Mouse (Mus musculus) Patski (cell line): ENCODE measurements at regions not wholly inside any gene's neighbourhood (a gene's known extent, or its start where the extent isn't known, plus 50 kb on each side); places are given as distances from the start of the nearest gene placed in this dataset.

Experiments
- ATAC-seq: fragments of 100-300 bp; one replicate; pipeline ENCODE4 v1.8.0; 2021
- CTCF ChIA-PET: fragments of 350-600 bp; sonication (Branson Sonifier 250); formaldehyde crosslinking; loops from one replicate; lab custom pipeline; 2022; ENCODE audit warnings: inconsistent platforms; lab: Charles Lee
- POLR2A ChIA-PET: fragments of 350-600 bp; sonication (Branson Sonifier 250); formaldehyde crosslinking; loops from one replicate; lab custom pipeline; 2022; ENCODE audit warnings: antibody characterized with exemption, inconsistent platforms; lab: Charles Lee
- DNase-seq: peaks from one replicate; pipeline ENCODE4 v3.0.0-alpha.2; 2011; ENCODE audit warnings: low read depth, low spot score
- H3K27me3 ChIP-seq: fragments of 371-371 bp; one replicate; pipeline ENCODE4 v1.5.1; 2021
- CTCF ChIP-seq: fragments of 100-300 bp; IDR thresholded peaks from one replicate; pipeline ENCODE4 v1.5.1; 2021
- in situ Hi-C: fragments of 300-500 bp; cut with MboI; formaldehyde crosslinking; loops from 3 replicates; pipeline ENCODE4 v1.11.1; 2018; ENCODE audit warnings: low pct_unique_long_range_greater_than_20kb, mixed read lengths

DNA sequence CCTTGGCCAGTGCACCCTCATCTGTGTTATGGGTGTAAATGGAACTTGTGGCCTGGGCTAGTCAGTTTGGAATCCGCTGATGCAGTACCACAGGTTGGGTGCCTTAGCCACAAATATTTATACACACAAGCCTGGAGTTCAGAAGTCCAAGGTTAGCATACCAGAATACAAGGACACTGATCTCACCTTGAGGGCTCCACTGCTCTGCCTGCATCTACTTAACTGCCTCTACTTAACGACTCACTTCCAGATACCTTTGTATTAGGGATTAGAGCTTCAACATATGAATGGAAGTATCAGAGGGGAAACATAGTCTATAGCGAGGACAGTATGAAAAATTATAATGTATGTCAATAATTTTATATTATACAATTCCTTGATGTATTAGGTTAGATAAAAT, 57.5 kb downstream of the Tmem174 start:
- H3K27me3 ChIP-seq: no peaks in the 10 kb centered on the region
- no peak for ATAC-seq
- ChIA-PET POLR2A (no interaction called here), CTCF (no interaction called here)
- TF ChIP-seq CTCF: no peak
- in situ Hi-C loops: no loop called here
- DNase-seq: no peak

GRCm38 (mm10) chr13:98578426-98579066, 58.7 kb downstream of the Tmem174 start:
- ATAC-seq (no peak), DNase-seq (no peak)
- no peak for TF ChIP-seq CTCF
- in situ Hi-C loops: no loop called here
- ChIA-PET CTCF (no interaction called here), POLR2A (no interaction called here)
- H3K27me3 ChIP-seq: no peaks in the 10 kb centered on the region

GRCm38 (mm10) chr13:98576061-98576460, 61.1 kb downstream of the Tmem174 start:
- DNase-seq (no peak), ATAC-seq (no peak)
- in situ Hi-C loops: no loop called here
- H3K27me3 ChIP-seq: no peaks in the 10 kb centered on the region
- POLR2A ChIA-PET: no interaction called here
- CTCF ChIA-PET: interaction anchor here (1.1 to 1.6 kb wide), 3 partner anchors 9 to 17 kb away, joined by 3 to 4 read pairs (median 3); no protein-coding TSS in a partner anchor
- TF ChIP-seq CTCF: no peak

DNA sequence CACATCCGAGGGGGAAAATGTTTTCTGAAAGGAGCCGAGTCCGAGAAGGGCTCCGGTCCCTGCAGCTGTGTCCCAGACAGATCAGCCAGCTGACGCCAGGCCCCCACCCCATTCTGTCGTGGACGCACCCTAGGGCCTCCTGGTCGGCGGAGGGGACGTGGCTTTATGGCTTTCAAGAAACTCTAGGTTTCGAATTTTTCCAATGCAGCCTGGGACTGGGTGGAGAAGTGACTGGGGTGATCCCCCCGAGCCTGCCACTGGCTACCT, 63.2 kb downstream of the Tmem174 start:
- no peak for DNase-seq
- ChIA-PET POLR2A (no interaction called here), CTCF (no interaction called here)
- in situ Hi-C loops: no loop called here
- no peak for ATAC-seq
- no peaks in the 10 kb centered on the region for H3K27me3 ChIP-seq
- no peak for TF ChIP-seq CTCF

DNA sequence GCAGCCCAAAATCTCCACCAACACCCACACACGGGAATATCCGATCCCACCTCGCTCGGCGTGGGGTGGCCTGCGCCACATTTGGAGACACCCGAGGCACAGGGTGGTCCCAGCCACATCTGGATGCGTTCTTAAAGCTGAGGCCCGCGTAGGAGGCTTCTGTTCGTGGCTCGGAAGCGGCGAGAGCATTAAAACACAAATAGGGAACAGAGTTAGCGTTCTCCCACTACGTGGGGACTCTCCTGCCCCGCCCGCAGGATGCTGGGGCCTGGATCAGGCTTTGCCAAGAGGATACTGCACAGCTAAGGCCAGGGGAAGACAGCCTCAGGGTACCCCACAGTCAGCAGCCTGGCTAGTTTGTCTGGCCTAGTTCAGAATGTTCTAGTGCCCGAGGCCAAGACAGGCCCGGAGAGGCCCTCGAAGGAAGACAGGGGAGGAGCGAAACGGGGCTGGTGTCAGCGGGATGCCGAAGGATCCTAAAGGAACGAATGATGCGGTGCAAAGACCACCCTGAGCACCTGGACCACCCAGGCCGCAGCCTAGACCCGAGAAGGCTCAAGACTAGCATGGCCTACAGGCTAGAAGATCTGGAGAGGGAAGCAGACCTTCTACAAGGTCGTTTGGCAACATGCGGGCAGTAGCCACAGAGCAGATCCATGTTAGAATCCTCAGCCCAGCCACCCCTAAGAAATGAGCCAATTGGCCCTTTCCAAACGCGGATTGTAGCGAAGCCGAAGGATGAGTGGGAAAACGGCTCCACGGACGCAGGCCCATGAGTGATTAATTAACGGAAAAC, 63.8 kb downstream of the Tmem174 start:
- CTCF ChIA-PET: no interaction called here
- DNase-seq (no peak), ATAC-seq (no peak)
- POLR2A ChIA-PET: no interaction called here
- in situ Hi-C loops: no loop called here
- no peak for TF ChIP-seq CTCF
- no peaks in the 10 kb centered on the region for H3K27me3 ChIP-seq

DNA sequence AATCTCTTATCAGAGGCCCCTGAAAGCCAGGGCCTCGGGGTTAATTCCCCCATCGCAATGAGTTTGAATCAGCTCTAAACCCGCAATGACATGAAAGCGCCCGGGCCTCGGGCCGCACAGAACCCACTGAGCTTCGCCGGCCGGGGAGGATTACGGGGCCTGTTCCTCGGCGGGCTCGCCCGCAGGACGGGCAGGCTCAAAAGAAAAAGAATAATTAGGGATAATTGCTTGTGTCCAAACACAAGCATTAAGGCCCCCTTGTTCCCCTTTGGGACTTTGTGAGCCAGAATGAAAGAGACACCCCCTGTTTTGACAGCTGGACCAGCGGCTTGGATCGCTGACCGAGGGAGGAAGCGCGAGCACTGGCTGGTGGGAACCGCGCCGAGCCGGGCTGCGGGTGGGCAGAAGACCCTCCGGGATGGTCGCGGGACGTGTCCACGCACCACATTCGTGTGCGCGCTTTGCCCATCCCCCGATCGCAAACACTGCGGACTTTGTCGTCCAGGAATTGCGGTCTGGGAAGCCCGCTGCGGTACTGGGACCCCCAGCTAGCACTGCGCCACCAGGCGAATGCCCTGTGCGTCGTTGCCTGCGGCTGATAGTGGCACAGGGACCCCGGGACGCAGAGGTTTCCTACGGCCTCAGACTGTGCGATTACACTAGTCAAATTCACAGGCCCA, 64.5 kb downstream of the Tmem174 start:
- no peak for TF ChIP-seq CTCF
- DNase-seq (no peak), ATAC-seq (no peak)
- in situ Hi-C loops: no loop called here
- H3K27me3 ChIP-seq: no peaks in the 10 kb centered on the region
- ChIA-PET CTCF (no interaction called here), POLR2A (no interaction called here)

GRCm38 (mm10) chr13:98572011-98572570, 65.1 kb downstream of the Tmem174 start:
- DNase-seq (no peak), ATAC-seq (no peak)
- no peak for TF ChIP-seq CTCF
- POLR2A ChIA-PET: no interaction called here
- no peaks in the 10 kb centered on the region for H3K27me3 ChIP-seq
- CTCF ChIA-PET: no interaction called here
- in situ Hi-C loops: no loop called here

DNA sequence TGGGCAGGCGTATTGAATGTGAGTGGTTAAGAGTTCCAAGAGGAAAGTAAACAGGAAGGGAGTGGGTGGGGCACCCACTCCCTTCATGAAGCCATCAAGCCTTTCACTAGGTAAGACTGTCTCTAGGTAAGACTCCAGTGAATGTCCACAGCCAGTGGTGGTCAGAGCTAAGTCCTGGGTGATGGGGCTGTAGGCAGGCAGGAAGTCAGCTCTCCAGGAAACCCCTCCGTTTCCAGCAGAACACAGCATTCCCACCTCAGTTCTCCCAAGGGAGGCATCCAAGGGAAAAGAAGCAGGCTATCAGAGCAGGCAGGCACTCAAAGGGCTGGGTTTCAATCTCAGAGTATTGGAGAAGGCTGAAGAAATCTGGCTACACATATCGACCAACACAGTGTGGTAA, 66.2 kb downstream of the Tmem174 start:
- no peaks in the 10 kb centered on the region for H3K27me3 ChIP-seq
- ChIA-PET POLR2A (no interaction called here), CTCF (no interaction called here)
- TF ChIP-seq CTCF: no peak
- in situ Hi-C loops: no loop called here
- ATAC-seq: no peak
- DNase-seq: no peak

DNA sequence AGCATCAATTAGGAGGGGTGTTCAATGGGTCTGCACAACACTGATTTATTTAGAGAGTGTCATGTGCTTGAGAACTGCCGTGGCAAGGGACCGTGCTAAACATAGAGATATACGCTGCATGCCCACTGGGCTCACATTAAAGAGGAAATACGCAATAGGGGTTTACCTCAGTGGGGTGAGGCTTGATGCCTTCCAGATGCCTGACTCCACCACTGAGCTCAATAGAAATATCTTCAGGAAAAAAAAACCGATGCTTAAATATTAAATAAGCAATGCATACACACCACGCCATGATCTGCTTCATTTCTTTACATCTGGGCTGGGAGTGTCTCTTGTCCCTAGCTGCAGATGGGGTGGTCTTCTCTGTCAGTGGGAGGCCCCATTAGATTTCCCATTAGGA, 63.9 kb upstream of the Gm10320 start:
- no peaks in the 10 kb centered on the region for H3K27me3 ChIP-seq
- POLR2A ChIA-PET: no interaction called here
- TF ChIP-seq CTCF: no peak
- no peak for ATAC-seq
- no peak for DNase-seq
- CTCF ChIA-PET: no interaction called here
- in situ Hi-C loops: no loop called here

- CTCF ChIA-PET: interaction anchor here (1.4 kb wide), 1 partner anchor 12 kb away, joined by 4 read pairs; no protein-coding TSS in a partner anchor
- in situ Hi-C loops: no loop called here
- DNase-seq (no peak), ATAC-seq (no peak)
- TF ChIP-seq CTCF: no peak
- no peaks in the 10 kb centered on the region for H3K27me3 ChIP-seq
- POLR2A ChIA-PET: no interaction called here
Measured at GRCm38 (mm10) chr13:98551471-98552020, 59.7 kb upstream of the Gm10320 start.

DNA sequence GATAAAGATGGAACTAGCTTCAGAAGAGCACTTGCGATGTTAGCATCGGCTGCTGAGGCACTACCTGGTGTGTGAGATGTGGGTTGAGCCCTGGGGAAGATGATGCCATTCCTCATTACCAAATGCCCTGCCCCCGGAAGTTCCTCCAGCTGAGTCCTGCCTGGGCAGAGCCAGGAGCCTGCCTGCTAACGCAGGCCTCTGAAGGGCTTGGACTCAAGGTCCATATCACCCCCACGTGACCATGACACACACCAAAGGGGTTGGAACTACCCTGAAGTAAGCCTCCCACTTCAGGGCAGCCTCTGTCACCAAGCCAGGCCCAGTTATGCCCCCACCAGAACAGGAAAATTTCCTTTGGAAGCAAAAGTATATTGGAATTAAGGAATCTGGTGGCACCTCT, 55.4 kb upstream of the Gm10320 start:
- in situ Hi-C loops: no loop called here
- ATAC-seq: no peak

More for the DNA sequence above, 55.4 kb upstream of the Gm10320 start:
- no peaks in the 10 kb centered on the region for H3K27me3 ChIP-seq
- DNase-seq: no peak
- POLR2A ChIA-PET: no interaction called here
- TF ChIP-seq CTCF: no peak
- CTCF ChIA-PET: no interaction called here
